Mouse (Mus musculus) yolk sac, embryonic 10.5 days (tissue): ENCODE measurements around the gene Nmnat2.

ENCODE experiments used
- DNase-seq: peaks from one replicate; pipeline ENCODE4 v3.0.0-alpha.2; 2017; ENCODE audit warnings: low spot score

The Nmnat2 gene

GRCm38 (mm10) chr1:153126491-153127381, 171.9 kb downstream of the Nmnat2 start:
- no peak for DNase-seq

- no peak for DNase-seq
These were observed 172.8 kb downstream of the Nmnat2 start for GRCm38 (mm10) chr1:153127622-153128021.

GRCm38 (mm10) chr1:153128780-153129179, 174.0 kb downstream of the Nmnat2 start:
- DNase-seq: no peak

GRCm38 (mm10) chr1:153129992-153130713, 175.4 kb downstream of the Nmnat2 start:
- DNase-seq: no peak

- peak; percentile 56 for DNase-seq
These were observed 179.3 kb downstream of the Nmnat2 start for GRCm38 (mm10) chr1:153133865-153134781.

GRCm38 (mm10) chr1:153136647-153137046, 181.9 kb downstream of the Nmnat2 start:
- DNase-seq: peak; percentile 22

GRCm38 (mm10) chr1:153138486-153138885, 183.7 kb downstream of the Nmnat2 start:
- DNase-seq: no peak

GRCm38 (mm10) chr1:153139635-153140034, 184.8 kb downstream of the Nmnat2 start:
- peak; percentile 35 for DNase-seq

- DNase-seq: no peak
These were observed 185.5 kb downstream of the Nmnat2 start for GRCm38 (mm10) chr1:153140265-153140664.

- peak; percentile 57 for DNase-seq
These were observed 186.0 kb downstream of the Nmnat2 start for GRCm38 (mm10) chr1:153140747-153141228.

- DNase-seq: no peak
These were observed 189.2 kb downstream of the Nmnat2 start for GRCm38 (mm10) chr1:153144021-153144420.

GRCm38 (mm10) chr1:153145791-153146190, 191.0 kb downstream of the Nmnat2 start:
- no peak for DNase-seq

- no peak for DNase-seq
These were observed 197.8 kb downstream of the Nmnat2 start for GRCm38 (mm10) chr1:153152594-153152993.

- no peak for DNase-seq
These were observed 198.9 kb downstream of the Nmnat2 start for GRCm38 (mm10) chr1:153153619-153154137.

- no peak for DNase-seq
These were observed 200.6 kb downstream of the Nmnat2 start for GRCm38 (mm10) chr1:153155364-153155763.

- no peak for DNase-seq
These were observed 202.3 kb downstream of the Nmnat2 start for GRCm38 (mm10) chr1:153157021-153157623.

- no peak for DNase-seq
These were observed 204.3 kb downstream of the Nmnat2 start for GRCm38 (mm10) chr1:153159137-153159536.

- DNase-seq: no peak
These were observed 209.0 kb downstream of the Nmnat2 start for GRCm38 (mm10) chr1:153163831-153164230.

GRCm38 (mm10) chr1:153168293-153168692, 213.5 kb downstream of the Nmnat2 start:
- DNase-seq: no peak
